Mouse (Mus musculus) olfactory bulb, adult 2 months (tissue): Measurements from ENCODE around the gene Acad11. TPM values are rescaled to one million over a fixed set of nuclear protein-coding genes. Genes with fewer than 3 reads are reported as not detected.

Experiments
- H3K27ac ChIP-seq: fragments of 200-500 bp; 2 replicates; pipeline ENCODE4 v1.5.1; 2012; ENCODE audit warnings: low read depth, low read length; ENCODE audit not compliant: insufficient read depth
- H3K4me1 ChIP-seq: fragments of 200-500 bp; 2 replicates; pipeline ENCODE4 v1.6.1; 2012; ENCODE audit warnings: low read length; ENCODE audit not compliant: control insufficient read depth, insufficient read depth
- H3K4me3 ChIP-seq: fragments of 200-500 bp; 2 replicates; pipeline ENCODE4 v1.5.1; 2012; ENCODE audit warnings: mild to moderate bottlenecking, low read depth, low read length, moderate library complexity; ENCODE audit not compliant: insufficient read depth
- CTCF ChIP-seq: fragments of 200-500 bp; IDR thresholded peaks from 2 replicates; pipeline ENCODE4 v1.5.1; 2012; ENCODE audit warnings: low read depth, mild to moderate bottlenecking, low read length, moderate library complexity; ENCODE audit not compliant: insufficient read depth
- POLR2A ChIP-seq: fragments of 200-500 bp; IDR thresholded peaks from 2 replicates; pipeline ENCODE4 v1.6.1; 2012; ENCODE audit warnings: mild to moderate bottlenecking, low read depth, low read length, moderate library complexity; ENCODE audit not compliant: insufficient read depth
- WGBS: fragments of 180-500 bp; shearing (Covaris S2); methylation state at CpG from one replicate; pipeline ENCODE4 v1.1.7; 2018; 5-methylcytosine and 5-hydroxymethylcytosine counted together
- polyA plus RNA-seq: library from polyadenylated mRNA; stranded (reverse); fragments of >200 nt; gene quantifications from 2 replicates; pipeline ENCODE4 v1.2.4, GENCODE M21; 2012; ENCODE audit warnings: low replicate concordance; ENCODE audit not compliant: missing spikeins, insufficient read depth, insufficient read length

Acad11 gene
- polyA plus RNA-seq, 1 experiment: not detected

DNA sequence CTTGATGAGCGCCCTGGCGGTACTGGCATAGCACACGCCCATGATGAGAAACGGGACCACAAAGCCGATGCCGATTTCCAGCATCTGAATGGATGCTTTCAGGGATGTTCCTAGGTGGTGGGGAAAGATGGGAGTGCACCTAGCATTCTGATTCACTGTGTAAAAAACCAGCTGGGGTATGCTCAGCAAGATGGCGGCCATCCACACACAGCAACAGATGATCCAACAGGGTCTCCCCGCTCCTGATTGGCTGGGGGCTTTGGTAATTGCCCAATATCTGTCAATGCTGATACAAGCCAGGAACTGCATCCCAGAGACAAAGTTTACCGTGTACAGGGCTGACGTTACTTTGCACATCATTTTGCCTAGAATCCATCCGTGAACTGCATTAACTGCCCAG lies 35.9 kb downstream of the Acad11 start:
- 93% methylated on average over 11 of the region's 11 CpGs for WGBS
- TF ChIP-seq CTCF (no peak), POLR2A (no peak)
- H3K4me3 ChIP-seq: no peak overlapping the region
- H3K4me1 ChIP-seq: no peaks in the 10 kb centered on the region
- no peak overlapping the region for H3K27ac ChIP-seq

DNA sequence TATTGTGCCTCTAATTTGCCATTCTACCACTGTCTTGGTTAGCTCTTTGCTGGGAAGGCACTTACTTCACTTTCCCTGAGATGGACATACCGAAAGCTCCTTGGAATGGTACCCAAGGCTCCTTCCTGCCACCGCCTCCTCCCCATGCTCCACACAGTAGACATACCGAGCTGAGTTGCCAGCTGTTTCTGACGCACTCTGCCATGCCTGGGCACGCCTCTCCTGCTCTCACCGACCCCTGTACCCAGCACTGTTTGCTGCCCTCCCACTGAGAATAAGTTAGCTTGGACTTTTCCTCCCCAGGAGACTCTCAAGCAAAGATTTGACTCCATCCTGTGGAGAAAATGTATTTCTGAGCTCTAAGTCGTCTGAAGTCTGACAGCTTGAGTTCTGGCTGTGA lies 37.6 kb downstream of the Acad11 start:
- H3K4me3 ChIP-seq: no peak overlapping the region
- no peaks in the 10 kb centered on the region for H3K4me1 ChIP-seq
- TF ChIP-seq CTCF (no peak), POLR2A (no peak)
- 64% methylated on average over 7 of the region's 7 CpGs for WGBS
- H3K27ac ChIP-seq: no peak overlapping the region

DNA sequence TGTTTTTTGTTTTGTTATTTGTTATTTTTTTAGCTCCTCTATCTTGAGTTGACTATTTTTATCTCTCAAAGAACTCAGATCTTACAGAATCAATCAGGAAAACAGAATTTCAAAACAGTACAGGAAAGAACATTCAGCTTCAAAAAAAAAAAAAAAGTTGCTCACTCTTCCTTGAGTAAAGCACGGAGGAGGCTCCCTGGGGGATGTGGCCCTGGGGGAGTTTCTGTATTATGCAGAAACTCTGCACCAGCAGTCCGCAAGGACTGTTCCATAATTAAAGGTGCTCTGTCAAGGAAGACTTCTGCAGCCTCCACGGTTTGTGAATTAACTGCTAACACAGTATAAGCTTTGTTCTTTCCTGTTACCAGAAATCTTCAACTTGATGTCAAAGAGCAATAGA lies 38.3 kb downstream of the Acad11 start:
- Histone ChIP-seq H3K27ac (no peak overlapping the region), H3K4me3 (no peak overlapping the region), H3K4me1 (no peaks in the 10 kb centered on the region)
- no peak for TF ChIP-seq CTCF
- TF ChIP-seq POLR2A: no peak
- 44% methylated on average over 3 of the region's 3 CpGs for WGBS

DNA sequence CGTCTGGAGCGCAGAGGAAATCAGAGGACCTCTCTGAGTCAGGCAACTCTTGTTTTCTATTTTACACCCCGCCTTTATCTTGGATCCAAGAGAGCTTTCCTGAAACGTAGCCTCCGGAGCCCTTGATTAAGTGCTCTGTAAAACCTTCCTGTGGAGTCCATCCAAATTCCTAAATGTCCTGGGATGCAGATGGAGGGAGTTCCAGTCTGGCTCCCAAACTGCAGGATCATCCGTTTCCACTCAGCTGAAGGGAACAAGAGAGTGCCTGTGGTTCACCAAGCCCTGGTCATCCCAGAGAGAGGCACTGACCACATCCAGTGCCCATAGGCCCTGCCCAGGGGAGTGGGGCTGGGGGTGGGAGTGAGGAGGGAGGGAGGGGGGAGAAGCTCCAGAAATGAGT lies 39.1 kb downstream of the Acad11 start:
- no peak overlapping the region for H3K27ac ChIP-seq
- no peaks in the 10 kb centered on the region for H3K4me1 ChIP-seq
- TF ChIP-seq CTCF: no peak
- TF ChIP-seq POLR2A: no peak
- 47% methylated on average over 6 of the region's 6 CpGs for WGBS
- H3K4me3 ChIP-seq: no peak overlapping the region

DNA sequence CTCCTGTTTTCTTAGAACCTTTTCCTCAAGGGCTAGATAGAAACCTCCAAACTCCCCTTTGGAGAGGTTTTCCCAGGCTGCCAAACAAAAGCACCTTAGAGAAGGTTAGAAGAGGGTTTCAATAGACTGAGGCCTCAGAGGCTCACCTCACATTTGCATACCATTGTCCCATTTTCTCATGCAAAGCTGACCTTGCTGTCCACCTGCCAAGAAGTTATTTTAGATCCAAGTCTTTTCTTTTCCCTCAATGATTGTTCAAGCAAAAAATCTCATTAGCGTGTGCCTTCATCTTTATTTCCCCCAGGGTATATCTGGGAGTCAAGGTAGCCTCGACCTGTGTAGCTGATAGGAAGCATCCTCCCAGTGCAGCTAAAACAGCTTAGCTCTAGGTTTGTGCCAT lies 39.7 kb downstream of the Acad11 start:
- H3K4me1 ChIP-seq: no peaks in the 10 kb centered on the region
- 68% methylated on average over 2 of the region's 2 CpGs for WGBS
- H3K27ac ChIP-seq: no peak overlapping the region
- TF ChIP-seq POLR2A (no peak), CTCF (no peak)
- H3K4me3 ChIP-seq: no peak overlapping the region

DNA sequence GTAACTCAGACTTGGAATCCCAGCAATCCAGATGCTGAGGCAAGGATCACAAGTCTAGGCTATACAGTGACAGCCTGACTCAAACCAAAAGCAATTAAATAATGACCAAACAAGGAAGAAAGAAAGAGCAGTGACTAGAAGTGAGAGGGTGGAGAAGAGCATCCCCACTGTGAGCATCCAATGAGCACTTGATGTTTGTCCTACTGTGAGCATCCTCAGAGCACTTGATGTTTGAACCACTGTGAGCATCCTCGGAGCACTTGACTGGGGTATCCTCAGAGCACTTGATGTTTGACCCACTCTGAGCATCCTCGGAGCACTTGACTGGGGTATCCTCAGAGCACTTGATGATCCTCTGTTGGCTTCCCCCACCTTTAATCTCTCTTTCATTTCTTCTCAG lies 41.8 kb downstream of the Acad11 start:
- no peak overlapping the region for H3K27ac ChIP-seq
- WGBS: 93% methylated on average over 2 of the region's 2 CpGs
- no peaks in the 10 kb centered on the region for H3K4me1 ChIP-seq
- H3K4me3 ChIP-seq: no peak overlapping the region
- TF ChIP-seq CTCF (no peak), POLR2A (no peak)

DNA sequence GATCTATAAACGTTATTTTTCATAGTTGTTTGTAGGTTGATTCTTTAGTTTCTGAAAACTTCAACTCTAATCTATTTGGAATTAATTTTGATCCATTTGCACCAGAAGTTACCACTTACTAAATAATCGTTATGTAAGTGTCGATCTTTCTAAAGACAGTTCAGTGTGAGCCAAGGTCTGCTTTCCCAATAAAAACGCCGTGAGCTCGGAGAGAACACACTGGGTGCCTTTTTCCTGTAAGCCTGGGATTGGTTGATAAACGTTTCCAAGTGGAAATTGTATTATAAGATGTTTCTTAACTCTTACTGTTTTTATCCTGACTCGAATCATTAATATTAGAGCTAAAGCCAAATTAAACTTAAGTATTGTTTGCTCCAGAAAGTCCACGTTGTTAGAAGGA lies 43.8 kb downstream of the Acad11 start:
- WGBS: 79% methylated on average over 9 of the region's 9 CpGs
- Histone ChIP-seq H3K4me3 (no peak overlapping the region), H3K4me1 (no peaks in the 10 kb centered on the region), H3K27ac (no peak overlapping the region)
- TF ChIP-seq POLR2A (no peak), CTCF (no peak)

DNA sequence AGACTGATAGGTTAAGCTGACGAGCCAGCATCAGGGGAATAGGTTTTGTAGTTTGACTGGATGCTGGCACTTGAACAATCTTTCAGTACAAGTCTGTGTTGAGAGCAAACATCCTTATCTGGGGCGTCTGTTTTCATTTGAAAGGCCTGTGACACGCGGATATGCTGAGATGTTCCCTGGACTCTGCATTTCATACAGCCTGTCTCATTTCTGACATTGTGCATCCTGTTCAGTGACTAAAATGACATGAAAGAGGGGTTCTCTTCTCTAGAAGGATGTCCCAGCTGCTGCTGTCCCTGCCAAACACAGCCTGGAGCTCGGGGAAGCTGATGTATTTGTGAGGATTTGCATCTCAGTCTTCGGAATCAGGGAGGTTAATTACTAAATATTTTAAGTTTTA lies 44.3 kb downstream of the Acad11 start:
- Histone ChIP-seq H3K27ac (no peak overlapping the region), H3K4me1 (no peaks in the 10 kb centered on the region), H3K4me3 (no peak overlapping the region)
- WGBS: 87% methylated on average over 6 of the region's 6 CpGs
- TF ChIP-seq POLR2A: no peak
- no peak for TF ChIP-seq CTCF

DNA sequence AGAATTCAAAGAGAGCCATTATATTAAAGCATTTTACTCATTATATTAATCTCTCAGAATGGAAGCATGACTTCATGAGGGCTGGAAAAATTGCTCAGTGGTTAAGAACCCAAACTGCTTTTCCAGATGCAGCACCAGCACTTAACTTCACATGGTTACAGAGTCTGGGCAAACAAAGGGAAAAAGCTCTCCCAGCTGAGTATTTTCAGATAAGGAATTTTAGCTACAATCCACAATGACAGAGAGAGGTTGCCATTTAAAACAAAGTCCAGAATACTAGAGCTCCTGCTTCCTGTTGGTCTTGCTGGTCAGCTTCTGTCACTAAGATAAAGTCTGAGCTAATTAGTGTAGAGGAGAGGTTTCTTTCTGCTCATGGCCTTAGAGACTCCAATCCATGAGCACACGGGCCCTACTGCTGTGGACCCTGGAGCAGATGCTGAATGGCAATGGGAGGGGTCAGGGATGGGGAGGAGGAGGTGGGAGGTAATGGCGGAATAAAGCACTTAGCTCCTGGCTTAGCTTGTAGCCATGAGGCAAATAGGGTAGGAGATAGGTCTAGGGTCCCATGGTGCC lies 45.5 kb downstream of the Acad11 start:
- TF ChIP-seq CTCF: no peak
- no peak for TF ChIP-seq POLR2A
- Histone ChIP-seq H3K4me1 (no peaks in the 10 kb centered on the region), H3K4me3 (no peak overlapping the region), H3K27ac (no peak overlapping the region)
- 76% methylated on average over 2 of the region's 2 CpGs for WGBS

DNA sequence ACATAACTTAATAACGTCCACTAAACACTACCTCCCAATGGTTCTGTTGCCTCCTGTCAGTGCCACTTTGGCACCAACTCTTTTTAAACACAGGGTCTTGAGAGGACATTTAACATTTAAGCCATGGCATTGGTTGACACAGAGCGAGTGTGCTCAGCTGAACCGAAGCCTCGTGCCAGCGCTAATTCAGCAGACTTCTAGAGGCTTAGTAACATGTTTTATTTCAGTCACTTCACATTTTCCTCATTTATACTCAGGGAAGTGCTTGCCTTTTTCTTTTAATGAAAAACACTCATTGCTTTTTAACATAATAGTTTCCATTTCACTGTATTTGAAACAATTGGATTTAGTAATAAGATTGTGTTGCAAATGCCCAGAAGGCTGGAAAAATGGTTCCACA lies 46.0 kb downstream of the Acad11 start:
- no peak overlapping the region for H3K4me3 ChIP-seq
- WGBS: 66% methylated on average over 5 of the region's 5 CpGs
- TF ChIP-seq CTCF (no peak), POLR2A (no peak)
- no peak overlapping the region for H3K27ac ChIP-seq
- H3K4me1 ChIP-seq: no peaks in the 10 kb centered on the region
